Mouse (Mus musculus) layer of hippocampus, postnatal 14 days (tissue): Measurements from ENCODE around the gene Nf1. TPM values are rescaled to one million over a fixed set of nuclear protein-coding genes. Genes with fewer than 3 reads are reported as not detected.
A peak's percentile ranks its signal among the peaks of the same experiment; 100 is the strongest.

ENCODE experiments used
- DNase-seq, 2 experiments: peaks; one replicate each; pipeline ENCODE4 v3.0.0; 2021 to 2022; ENCODE audit warnings: low spot score in 2 of 2, mixed read lengths in 1 of 2
- total RNA-seq, 2 experiments: library from RNA; stranded (reverse); gene quantifications; 2 replicates each; pipeline ENCODE4 v1.2.3; 2021

The Nf1 gene
- total RNA-seq, 2 experiments from 2014 or later, result 111 to 119 TPM

DNA sequence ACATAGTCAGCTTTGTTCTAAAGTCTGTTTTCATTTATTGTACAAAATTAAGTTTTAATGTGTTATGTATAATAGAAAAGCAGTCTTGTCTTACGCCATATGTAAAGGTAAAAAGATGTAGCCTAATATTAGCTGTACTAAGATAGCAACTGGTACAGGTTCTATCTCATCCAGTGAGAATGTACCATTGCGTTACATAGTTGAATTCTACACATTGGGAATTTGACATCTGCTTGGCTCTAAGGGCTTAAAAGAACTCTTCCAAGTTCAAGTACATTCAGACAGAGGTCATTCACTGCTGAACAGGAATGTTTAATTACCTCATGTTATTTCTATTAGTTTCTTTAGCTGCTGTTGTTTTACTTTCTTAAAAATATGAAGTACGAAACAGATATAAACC lies 187.1 kb downstream of the Nf1 start:
- DNase-seq, result no peak

DNA sequence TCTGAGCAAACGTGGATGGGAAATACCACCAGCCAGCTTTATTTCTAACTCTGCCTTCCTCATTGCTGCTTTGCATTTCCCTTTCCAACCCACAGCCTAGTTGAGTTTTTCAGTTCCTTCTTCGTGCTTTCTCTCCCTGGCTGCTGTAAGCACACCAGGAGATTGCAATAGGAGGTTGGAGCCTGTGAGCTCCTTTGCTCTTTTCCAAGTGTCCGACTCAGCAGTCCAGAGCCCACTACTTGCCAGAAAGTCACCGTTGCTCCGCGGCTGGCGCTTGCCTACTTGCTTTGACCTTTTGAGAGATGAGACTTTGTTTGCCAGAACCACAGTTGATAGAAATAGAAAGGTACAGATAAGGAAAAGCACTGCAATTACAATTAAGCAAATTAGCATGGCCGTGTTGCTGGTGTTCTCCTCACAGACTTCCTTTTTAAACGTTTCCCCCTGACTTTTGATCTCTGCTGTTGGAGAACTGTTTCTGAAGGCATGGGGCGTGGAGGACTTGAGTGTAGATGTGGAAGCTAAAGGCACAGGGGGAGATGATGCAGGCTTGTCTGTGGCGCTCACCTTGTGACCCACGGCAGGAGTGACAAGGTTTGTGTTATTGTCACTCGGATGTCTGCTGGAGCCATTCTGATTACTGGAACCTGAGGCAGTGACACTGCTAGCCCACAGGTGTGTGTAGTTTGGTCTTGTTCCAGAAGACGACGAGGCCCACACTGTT lies 187.7 kb downstream of the Nf1 start:
- DNase-seq, result peak in 1 of 2 experiments; percentile 8

DNA sequence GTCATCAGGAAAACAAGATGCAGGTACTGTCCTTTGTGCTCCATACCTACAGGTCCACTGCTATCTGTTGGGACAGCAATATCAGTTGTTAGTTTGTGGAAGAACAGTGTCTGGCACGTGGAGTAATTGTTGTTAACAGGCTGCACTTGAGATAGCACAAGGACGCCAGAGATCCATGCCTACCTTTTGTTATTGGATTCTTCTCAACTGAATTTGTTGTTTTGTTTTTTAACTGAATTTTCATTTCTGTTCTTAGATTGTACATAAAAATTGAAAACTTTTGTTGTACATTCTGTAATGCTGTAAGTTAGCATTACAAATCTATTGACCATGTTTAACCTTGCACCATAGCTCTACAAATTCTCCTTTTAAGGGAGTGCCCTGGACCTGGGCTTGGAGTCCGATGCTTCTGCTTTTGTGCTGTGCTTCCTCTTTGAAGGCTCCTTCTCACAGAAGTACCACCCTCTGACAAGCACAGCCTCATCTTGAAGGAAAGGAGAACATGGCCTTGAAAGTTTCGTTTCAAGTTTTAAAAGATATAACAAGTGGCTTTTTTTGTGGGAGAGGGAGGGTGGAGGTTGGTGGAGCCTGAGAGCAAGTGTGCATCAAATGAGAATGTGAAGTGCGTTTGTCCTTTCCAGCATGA lies 188.4 kb downstream of the Nf1 start:
- no peak for DNase-seq

DNA sequence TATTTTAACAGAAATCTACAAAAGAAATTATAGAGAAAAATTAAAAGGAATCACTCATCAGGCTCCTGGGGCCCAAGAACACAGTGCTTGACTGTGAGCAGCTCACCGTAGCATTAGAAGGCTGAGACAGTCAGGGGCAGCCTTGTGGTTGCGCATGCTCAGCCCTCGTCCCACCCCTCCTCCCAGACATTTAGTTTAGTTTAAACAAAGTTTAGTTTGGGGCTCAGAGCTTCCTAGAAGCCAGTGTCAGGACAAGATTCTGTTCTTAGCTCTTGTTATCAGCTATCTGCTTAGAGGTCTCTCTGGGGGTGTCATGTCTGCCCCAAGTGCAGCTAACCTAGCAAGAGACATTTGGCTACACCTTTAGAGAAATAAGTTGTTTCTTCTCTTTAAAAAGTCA lies 189.1 kb downstream of the Nf1 start:
- no peak for DNase-seq

DNA sequence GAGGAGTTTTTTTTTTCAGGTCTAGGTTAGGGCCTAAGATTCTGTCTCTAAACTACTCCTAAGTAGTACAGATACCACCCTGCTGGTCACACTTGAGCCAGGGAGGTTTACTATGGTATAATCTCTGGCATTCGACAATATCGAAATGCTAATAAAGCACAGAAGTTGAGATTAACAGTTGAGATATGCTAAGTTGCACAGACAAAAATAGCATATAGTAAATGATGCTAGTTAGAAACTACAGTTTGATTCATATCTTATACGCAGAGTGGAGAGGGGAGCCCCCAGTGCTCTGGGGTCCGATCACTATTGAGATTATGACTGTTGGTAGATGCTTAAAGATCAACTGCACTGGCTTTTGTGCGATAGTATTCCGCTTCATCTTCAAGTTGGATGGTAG lies 189.7 kb downstream of the Nf1 start:
- DNase-seq, result no peak

DNA sequence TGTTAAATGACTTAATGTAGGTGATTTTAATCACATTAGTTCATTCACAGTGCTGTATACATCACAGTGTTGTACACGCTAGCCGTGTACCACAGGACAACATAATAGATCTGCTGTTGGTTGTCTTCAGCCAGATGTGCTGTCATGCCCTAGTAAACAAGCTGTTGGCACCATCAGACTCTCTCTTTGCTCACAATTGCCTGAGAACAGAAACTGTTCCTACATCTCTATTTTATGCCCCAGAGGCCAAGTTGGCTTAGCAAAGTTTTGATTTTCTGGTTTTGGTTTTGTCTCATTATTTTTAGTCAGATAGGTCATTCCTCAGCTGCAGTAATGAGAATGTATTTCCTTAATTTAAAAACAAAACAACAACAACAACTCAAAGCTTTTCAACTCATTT lies 190.2 kb downstream of the Nf1 start:
- no peak for DNase-seq

DNA sequence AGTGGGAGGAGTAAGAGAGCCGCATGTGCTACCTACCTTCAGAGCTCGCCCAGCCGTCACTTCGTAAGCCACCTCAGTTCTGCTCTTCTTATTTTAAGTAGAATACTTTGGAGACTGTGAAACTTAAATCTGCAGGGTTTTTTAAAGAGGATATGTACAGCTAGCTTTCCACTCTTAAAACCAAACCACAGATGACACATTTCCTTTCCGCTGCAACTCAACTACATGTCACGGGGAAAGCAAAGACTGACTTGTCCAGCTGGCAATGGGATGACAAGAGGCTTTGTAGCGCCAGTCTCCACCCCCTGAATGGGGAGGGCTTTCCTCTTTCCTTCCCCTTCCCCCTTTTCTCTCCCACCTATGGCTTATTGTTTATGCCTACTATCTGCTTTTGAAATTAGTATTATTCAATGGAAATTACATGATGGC lies 190.9 kb downstream of the Nf1 start, which contains the start of the genes Evi2 and Evi2a:
Gene Evi2 (minus strand): TSS at position 257 of the 429 bp plus-strand sequence.
Gene Evi2a (minus strand): TSS at position 277 of the 429 bp plus-strand sequence.
- DNase-seq, result no peak

DNA sequence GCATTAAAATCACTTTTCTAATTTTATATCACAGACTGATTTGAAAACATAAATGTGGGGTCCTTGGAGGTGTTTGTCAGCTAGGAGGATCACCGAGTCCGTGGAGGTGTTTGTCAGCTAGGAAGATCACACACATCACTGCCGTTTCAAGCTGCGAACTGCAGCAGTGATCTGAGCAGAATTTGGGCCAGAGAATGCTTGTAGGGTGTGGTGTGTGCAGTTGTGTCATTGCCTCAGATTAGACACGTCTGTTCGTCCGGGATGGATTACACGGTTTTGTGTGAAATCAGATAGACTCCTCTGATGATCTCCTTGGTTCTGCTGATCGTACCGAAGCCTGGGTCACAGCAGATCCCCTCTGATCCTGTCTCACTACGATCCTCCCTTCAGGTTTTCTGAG lies 191.3 kb downstream of the Nf1 start:
- no peak for DNase-seq

DNA sequence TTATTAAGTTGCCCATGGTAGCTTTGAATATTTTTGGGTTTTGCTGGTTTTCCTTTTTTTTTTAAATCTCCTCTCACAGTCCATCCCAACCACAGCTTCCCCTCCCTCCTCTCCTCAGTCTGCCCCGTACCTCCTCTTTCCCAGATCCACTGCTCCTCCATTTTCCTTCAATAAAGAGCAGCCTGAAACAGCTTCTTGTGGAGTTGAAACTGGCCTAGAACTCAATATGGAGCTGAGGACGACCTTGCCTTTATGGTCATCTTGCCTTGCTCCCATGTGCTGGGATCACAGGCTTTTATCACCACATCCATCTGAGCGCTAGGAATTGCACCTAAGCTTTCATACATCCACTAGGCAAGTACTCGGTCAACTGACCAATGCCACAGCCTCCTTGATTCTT lies 192.0 kb downstream of the Nf1 start:
- no peak for DNase-seq

DNA sequence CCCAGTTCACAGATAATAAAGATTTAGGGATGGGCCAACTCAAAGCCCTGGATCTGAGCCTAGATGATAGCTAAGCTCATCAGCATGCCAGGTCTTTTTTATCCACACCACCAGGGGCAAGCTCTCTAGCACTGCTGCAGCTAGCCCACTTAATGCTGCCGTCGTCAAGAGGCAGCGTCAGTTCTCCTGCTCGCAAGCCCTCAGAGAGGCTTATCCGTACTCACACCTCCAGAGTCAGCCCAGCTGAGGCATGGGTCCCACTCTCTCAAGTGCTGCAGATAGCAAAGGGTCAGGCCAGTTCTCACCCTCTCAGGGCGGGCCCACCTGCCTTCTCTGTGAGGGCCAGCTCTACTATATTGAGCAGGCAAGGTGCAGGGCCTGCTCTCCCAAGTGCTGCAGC lies 193.8 kb downstream of the Nf1 start:
- no peak for DNase-seq

DNA sequence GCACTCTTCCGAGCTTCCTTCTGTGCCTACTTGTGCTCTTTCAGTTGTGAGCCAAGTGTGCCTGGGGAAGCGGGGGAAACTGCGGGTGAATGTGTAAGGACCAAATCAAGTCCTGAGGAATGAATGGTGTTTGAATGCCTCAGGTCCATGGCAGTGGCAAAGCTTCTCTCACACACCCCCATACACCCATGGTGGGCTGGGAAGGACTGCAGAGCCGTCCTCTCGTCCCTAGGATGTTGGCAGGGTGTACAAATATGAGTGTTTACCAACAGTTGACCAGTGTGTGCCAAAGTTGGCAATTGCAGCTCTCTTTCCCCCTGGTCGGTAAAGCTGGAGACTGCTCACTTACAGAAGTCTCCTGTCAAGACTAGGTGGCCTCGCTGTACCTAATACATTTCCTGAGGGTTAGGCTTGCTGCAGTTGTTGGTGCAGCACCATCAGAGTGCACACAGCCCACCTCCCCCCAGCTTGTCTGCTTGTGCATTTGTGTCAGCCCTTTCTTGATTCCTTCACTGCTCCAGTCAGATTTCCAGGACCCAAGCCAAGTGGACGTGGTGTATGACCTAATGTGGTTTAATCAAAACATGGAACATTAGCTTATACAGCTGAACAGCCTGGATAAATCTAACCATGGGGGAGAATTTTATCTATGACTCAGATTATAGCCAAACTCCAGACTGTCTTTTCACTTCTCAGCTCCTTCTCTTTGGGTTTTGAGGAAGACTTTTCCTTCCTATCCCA lies 194.6 kb downstream of the Nf1 start:
- DNase-seq, result peak in 1 of 2 experiments; percentile 49

DNA sequence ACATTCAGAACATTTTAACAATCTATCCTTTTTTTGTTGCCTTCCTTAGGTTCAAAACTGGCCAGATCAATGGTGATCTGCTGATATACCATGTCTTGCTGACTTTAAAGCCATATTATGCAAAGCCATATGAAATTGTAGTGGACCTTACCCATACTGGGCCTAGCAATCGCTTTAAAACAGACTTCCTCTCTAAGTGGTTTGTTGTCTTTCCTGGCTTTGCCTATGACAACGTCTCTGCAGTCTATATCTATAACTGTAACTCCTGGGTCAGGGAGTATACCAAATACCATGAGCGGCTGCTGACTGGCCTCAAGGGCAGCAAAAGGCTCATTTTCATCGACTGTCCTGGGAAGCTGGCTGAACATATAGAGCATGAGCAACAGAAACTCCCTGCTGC lies 196.1 kb downstream of the Nf1 start:
- no peak for DNase-seq

DNA sequence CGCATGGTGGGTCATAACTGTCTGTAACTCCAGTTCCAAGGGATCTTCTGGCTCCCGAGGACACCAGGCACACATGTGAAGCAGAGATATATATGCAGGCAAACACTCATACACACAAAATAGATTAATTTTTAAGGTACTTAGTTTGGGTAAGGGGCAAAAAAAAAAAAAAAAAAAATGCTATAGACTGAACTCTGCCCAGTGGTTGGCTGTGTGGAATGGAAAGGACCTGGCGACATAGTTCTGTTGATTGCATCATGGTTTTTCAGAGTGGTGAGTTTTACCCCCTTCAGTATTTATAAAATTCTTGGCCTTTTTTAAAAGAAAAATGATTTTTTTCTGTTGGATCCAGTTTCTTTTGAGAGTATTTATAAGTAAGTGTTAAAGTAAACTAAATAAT lies 196.8 kb downstream of the Nf1 start:
- no peak for DNase-seq

DNA sequence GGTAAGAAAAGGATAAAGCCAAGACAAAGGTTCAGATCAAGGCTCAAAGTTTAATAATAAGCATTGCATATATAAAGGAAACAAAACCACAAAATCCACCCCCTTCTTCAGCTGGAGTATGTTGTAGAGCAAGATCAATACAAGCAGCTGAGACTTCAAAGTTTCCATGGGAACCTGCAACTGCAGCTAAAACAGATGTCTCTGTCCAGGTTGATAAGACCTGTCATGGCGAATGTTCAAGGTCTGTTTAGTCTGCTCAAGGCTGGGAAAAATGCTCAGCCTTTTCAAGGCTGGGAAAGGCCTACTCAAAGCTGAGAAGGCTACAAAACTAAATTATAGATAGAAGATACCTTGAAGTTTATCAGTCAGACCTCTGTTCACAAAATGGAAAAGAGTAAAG lies 213.1 kb downstream of the Nf1 start:
- DNase-seq, result no peak

DNA sequence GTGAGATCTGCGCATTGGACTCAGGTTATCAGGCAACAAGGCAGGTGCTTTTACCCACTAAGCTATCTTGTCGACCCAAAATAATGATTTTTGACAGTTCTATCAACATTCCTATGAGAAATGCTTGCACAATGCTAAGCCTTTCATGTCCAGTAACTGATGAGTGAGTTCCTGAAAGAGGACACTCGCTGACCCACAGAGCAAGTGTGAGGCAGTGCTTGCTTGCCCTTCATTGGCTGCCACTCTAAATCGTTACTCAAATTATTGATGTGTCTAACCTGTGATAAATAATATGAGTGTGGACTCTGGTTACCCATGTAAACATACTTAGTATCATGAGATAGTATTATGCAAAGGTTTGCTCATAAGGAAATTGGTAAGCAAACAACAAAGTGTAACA lies 221.0 kb downstream of the Nf1 start:
- DNase-seq, result no peak

DNA sequence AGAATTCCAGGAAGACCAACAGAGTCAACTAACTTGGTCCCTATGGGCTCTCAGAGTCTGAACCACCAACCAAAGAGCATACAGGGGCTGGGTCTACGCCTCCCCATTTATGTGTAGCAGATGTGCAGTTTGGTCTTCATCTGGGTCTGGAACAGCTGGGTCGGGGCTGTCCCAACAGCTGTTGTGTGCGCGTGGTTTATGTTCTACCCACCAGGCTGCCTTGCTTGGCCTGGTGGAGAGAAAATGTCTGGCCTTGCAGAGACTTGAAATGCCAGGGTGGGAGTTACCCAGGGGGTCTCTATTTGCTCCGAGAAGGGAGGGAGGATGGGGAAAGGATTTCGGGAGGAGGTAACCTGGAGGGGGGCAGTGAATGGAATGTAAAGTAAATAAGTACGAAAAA lies 224.0 kb downstream of the Nf1 start:
- DNase-seq, result no peak

DNA sequence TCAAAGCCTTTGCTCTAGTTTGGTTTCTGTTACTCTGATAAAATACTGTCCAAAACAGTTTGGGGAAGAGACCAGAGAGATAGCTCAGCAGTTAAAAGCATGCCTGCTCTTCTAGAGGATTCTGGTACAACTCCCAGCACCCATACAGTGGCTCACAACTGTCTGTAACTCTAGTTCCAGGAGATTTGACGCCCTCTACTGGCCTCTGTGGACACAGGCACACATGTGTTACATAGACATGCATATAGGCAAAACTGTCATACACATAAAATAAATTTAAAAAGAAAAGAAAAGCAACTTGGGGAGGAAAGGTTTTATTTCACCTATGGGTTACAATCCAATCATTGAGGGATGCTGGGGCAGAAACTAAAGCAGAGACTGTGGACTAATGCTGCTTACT lies 227.5 kb downstream of the Nf1 start:
- no peak for DNase-seq

DNA sequence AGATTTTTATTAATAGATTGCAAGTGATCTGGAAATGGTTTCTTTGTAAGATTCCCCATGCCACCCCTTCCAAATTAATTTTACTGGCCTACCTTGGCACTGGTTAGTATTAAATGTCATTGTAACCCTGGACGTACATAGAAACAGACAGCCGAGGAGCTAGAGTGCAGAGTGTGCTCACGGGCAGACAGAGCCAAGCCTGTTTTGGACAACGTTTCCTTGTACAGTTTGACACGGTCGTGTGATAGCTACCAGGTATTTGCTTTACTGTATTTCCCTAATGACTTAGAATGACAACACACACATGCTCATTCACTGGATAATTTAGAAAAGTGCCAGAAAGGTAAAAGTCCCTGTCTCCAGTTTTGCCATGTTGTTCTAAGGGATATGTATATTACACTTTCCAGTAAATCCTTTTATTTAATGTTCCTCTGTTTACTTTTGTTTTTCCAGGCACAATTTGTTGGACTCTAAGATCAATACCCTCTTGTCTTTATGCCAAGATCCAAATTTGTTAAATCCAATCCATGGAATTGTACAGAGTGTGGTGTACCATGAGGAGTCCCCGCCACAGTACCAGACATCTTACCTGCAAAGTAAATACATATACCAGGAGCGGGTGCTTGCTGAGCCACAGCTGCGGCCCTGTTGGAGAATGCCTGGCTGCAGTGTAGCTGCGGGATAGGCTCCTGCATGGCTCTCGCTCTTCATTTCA lies 228.9 kb downstream of the Nf1 start:
- DNase-seq, result no peak

DNA sequence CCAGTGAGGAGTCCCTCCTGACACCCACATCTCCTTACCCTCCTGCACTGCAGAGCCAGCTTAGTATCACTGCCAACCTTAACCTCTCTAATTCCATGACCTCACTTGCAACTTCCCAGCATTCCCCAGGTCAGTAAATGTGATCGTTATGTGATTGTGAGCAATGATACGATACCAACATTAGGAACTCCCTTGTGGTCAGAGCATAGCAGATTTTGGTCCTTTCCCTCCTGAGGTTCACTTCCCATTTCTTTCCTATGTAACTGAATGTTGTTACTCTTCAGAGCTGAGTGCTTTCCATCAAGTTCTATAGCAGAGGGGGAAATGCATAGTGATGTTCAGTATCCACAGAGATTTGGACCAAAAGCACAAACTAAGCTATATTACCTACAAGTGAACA lies 230.8 kb downstream of the Nf1 start:
- no peak for DNase-seq

DNA sequence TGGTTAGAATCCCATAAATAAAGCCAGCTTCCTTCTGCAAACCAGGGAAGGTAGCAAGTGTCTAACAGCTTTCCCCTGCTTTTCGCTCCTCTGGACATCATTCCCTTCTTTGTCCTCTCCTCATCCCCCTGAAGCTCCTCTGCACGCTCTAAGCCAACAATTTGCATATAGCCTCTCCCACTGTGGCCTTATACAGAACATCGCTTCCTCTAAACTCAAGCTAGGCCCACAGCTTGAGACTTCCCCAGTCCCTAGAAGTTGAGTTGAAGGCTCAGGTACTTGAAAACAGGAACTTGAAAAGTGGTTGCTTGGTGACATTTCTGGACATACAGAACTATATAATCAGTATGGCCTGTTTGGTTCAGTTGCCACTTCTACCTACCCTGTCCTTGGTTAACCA lies 234.3 kb downstream of the Nf1 start:
- no peak for DNase-seq

DNA sequence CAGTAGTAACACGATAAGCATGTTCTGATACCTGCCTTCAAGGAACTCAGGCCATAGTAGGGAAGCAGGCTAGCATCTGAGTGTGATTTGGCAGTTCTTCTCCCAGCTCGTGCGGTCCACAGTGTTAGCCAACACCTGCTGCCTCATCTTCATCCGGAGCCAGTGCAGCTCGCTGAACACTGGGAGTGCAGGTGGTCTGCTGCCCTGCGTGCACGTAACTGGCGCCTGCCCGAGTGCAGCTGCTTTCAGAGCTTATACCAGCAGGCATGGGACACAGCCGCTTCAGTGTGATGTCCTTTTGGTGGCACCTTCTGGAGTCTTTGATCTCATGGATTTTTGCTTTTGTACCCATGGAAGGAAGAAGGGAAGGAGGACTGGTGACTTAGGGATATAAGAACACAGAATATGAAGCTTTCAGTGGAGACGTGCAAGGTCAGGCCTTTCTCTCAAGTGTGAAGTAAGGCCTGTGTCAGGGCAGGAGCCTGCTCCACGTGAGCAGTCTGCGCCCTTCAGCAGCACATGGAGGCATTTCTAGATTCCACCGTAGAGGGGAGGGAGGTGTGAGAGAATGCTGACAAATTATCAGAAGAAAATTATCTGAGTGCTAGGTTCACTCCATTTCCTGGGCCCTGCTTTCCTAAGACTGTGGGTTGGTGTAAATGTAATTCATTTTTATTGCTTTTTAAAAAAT lies 236.0 kb downstream of the Nf1 start:
- no peak for DNase-seq
